Mouse (Mus musculus) intestine, postnatal 0 days (tissue): ENCODE data around the gene Hltf. TPM values are rescaled to one million over a fixed set of nuclear protein-coding genes. Genes with fewer than 3 reads are reported as not detected.
"Not testable (repeated sequence)": the region's sequence is repeated elsewhere in the genome, so short reads cannot be mapped to it uniquely, and the experiment has no call there.

Experiments
- ATAC-seq: fragments of 200-750 bp; cut with Nextera tagmentation; 2 replicates; pipeline ENCODE4 v1.8.0; 2017; ENCODE audit warnings: mild to moderate bottlenecking, moderate TSS enrichment, moderate library complexity
- H3K27ac ChIP-seq: fragments of 300-500 bp; sonication (generic); 2 replicates; pipeline ENCODE4 v1.5.1; 2014; ENCODE audit warnings: mild to moderate bottlenecking, low read depth, low read length, moderate library complexity
- H3K27me3 ChIP-seq: fragments of 300-500 bp; sonication (generic); replicated peaks from 2 replicates; pipeline ENCODE4 v1.6.1; 2014; ENCODE audit warnings: low read length, mixed read lengths; ENCODE audit not compliant: control insufficient read depth, insufficient read depth
- H3K36me3 ChIP-seq: fragments of 300-500 bp; sonication (generic); 2 replicates; pipeline ENCODE4 v1.6.1; 2014; ENCODE audit warnings: mild to moderate bottlenecking, moderate library complexity; ENCODE audit not compliant: control insufficient read depth, insufficient read depth
- H3K4me1 ChIP-seq: fragments of 300-500 bp; sonication (generic); replicated peaks from 2 replicates; pipeline ENCODE4 v1.6.1; 2014; ENCODE audit warnings: antibody characterized with exemption, low read length, mixed read lengths; ENCODE audit not compliant: control insufficient read depth, insufficient read depth
- H3K4me2 ChIP-seq: fragments of 300-500 bp; sonication (generic); replicated peaks from 2 replicates; pipeline ENCODE4 v1.6.1; 2014; ENCODE audit warnings: low read depth, mild to moderate bottlenecking, moderate library complexity
- H3K4me3 ChIP-seq: fragments of 300-500 bp; sonication (generic); 2 replicates; pipeline ENCODE4 v1.5.1; 2014; ENCODE audit warnings: low read depth, low read length
- H3K9ac ChIP-seq: fragments of 300-500 bp; sonication (generic); 2 replicates; pipeline ENCODE4 v1.6.1; 2014; ENCODE audit warnings: mild to moderate bottlenecking, low read depth, low read length
- H3K9me3 ChIP-seq: fragments of 300-500 bp; sonication (generic); 2 replicates; pipeline ENCODE4 v1.6.1; 2016; ENCODE audit warnings: mixed run types; ENCODE audit not compliant: control insufficient read depth
- CTCF ChIP-seq: sonication (generic); IDR thresholded peaks from 2 replicates; pipeline ENCODE4 v1.5.1; 2016; ENCODE audit warnings: low read depth, mild to moderate bottlenecking, control low read depth, antibody characterized with exemption, moderate library complexity
- WGBS: fragments of 180-500 bp; shearing (Covaris S2); extraction: QIAGEN DNeasy Blood & Tissue Kit; methylation state at CpG from one replicate; pipeline ENCODE4 v1.1.7; 2014; 5-methylcytosine and 5-hydroxymethylcytosine counted together
- polyA plus RNA-seq: library from polyadenylated mRNA; unstranded; fragments of >200 nt; fragmentation: Nextera tagmentation; extraction: Ambion mirVana; gene quantifications from 2 replicates; pipeline ENCODE4 v1.2.1, GENCODE M21; 2015

The Hltf gene
- polyA plus RNA-seq, 1 experiment from 2014 or later: 11.1 TPM

DNA sequence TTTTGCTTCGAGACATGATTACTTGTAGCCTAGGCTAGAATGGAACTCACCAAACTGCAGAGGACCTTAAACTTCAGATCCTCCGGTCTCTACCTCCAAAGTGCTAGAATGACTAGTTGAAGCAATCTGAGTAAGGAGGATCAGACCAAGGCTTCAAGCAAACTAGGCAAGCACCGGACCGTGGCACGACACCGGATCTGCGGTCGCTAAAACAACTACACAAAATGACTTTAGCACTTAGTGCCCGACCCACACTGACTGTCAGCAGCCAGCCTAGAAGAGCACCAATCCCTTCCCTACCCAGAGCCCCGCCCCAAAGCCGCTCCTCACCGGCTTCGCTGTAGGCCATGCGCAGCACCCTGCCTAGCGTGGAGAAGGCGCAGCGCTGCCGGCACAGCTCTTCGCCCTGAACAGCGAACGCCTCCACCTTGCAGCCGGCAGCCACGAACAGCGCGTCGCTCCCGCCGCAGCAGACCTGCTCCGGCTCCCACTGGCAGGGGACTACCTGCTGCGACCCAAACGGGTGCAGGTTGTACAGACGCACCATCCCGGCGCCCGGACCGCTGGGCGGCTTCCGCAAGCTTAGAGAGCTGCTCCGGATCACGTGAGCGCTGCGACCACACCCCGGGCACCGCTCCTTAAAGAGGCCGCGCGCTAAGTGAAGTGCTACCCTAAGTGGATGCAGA, 22.7 kb upstream of the Hltf start, which contains the start of gene Hps3:
Gene Hps3, minus strand, starts transcription at position 597 of the 686 bp plus-strand sequence.
- TF ChIP-seq CTCF: peak; percentile 14; the same call in 1 of the 2 replicates
- Histone ChIP-seq H3K27me3 (no peaks in the 10 kb centered on the region), H3K9ac (no peak within 1 kb of the TSS; the same call in 1 of the 2 replicates), H3K36me3 (no peaks in the 10 kb centered on the region), H3K27ac (peak within 1 kb of the TSS; percentile 68), H3K9me3 (no peaks in the 10 kb centered on the region), H3K4me1 (no peaks in the 10 kb centered on the region), H3K4me3 (peak within 1 kb of the TSS; percentile 68), H3K4me2 (peak within 1 kb of the TSS; percentile 77)
- WGBS: under 1% methylated on average over 47 of the region's 47 CpGs
- ATAC-seq: peak; percentile 99

DNA sequence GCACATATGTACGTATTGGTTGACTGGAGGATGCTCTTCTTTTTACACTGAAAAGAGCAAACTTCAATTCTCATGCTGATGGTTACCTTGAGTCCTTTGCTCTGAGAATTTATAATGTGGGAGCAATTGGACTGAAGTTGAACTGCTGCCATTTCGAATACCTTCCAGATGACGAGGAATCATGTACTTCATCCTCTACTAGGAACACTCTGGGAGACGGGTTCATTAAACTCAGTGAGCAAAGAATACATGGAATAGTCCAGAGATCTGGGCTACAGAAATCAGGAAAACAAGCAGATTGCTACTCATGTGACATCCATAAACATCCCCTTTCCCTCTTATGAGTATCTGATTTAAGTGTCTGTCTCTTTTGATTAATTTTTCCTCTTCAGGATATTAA, 21.5 kb upstream of the Hltf start:
- Histone ChIP-seq H3K4me1 (no peaks in the 10 kb centered on the region), H3K4me3 (no peak overlapping the region), H3K9ac (no peak overlapping the region), H3K4me2 (no peak overlapping the region), H3K27ac (no peak overlapping the region), H3K27me3 (no peaks in the 10 kb centered on the region), H3K36me3 (no peaks in the 10 kb centered on the region), H3K9me3 (no peaks in the 10 kb centered on the region)
- WGBS: 81% methylated on average over 4 of the region's 4 CpGs
- no peak for ATAC-seq
- no peak for TF ChIP-seq CTCF

DNA sequence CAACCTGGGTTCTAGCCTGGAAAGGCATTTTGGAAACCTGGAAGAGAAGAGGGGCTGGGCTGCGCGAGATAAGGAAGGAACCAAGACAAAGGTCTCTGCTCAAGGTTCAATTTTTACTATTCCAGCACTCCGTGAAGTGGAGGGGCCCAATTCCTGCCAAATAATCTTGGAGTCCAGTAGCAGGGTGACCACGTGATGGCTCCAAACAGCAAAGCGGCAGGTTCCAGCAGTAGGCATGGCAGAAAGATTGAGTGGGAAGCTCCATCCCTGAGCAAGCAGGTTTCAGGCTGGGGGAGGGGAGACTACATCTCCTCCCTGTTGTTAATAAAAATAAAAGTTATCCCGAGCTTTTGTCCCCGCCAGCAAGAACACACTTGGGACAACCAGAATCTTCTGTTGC, 16.1 kb upstream of the Hltf start:
- WGBS: 92% methylated on average over 7 of the region's 7 CpGs
- H3K9ac ChIP-seq, H3K27ac ChIP-seq, H3K4me2 ChIP-seq, H3K36me3 ChIP-seq, H3K27me3 ChIP-seq, H3K4me1 ChIP-seq, ATAC-seq, H3K4me3 ChIP-seq, H3K9me3 ChIP-seq: not testable (repeated sequence)

DNA sequence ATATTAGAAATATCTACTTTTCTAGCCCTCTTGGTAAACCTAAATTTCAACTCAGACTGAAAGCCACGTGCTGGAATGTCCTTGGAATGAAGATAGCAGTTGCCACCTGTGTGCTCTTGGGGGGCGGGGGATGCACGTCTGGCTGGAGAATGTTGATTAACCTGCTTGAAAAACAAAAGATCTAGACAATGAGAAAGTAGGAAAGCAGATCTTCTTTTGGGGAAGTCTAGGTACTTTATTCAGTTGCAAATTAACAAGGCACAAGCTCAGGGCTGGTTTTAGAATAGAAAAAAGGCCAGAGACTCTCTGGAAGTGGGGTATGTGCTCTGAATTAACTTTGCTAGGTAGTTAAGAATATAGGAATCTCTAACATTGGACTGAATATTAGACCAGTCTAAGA, 12.9 kb upstream of the Hltf start:
- ATAC-seq, H3K27ac ChIP-seq, H3K4me2 ChIP-seq, H3K36me3 ChIP-seq, H3K9ac ChIP-seq, H3K9me3 ChIP-seq, H3K4me1 ChIP-seq, H3K27me3 ChIP-seq, H3K4me3 ChIP-seq: not testable (repeated sequence)
- 48% methylated on average over 3 of the region's 3 CpGs for WGBS

DNA sequence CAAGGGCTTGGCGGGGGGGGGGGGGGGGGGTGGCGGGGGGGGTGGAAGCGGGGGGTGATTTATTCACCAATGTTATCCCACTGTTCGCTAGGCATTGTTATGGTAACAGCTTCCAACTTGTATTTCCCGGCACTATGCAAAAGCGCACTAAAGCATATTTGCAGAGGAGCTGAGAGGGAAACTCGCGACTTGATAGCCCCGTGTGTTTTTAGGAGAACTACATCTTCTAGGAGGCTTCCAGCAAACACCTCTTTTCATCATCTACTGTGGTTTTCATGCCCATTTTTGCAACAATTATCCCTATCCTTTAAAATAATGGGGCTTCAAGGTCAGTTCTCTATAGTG, 558 bp downstream of the Hltf start:
- no peak for TF ChIP-seq CTCF
- peak overlapping the region; percentile 76 for H3K4me2 ChIP-seq
- peaks cover 7% of the 10 kb centered on the region; the same call in 1 of the 2 replicates for H3K36me3 ChIP-seq
- H3K27ac ChIP-seq: peak overlapping the region; percentile 77; the same call in 1 of the 2 replicates
- H3K9ac ChIP-seq: peak overlapping the region; percentile 78; the same call in 1 of the 2 replicates
- H3K4me1 ChIP-seq: no peaks in the 10 kb centered on the region
- H3K27me3 ChIP-seq: no peaks in the 10 kb centered on the region
- H3K9me3 ChIP-seq: no peaks in the 10 kb centered on the region
- WGBS: 0% methylated on average over 6 of the region's 9 CpGs
- ATAC-seq: no peak
- H3K4me3 ChIP-seq: peak overlapping the region; percentile 81

DNA sequence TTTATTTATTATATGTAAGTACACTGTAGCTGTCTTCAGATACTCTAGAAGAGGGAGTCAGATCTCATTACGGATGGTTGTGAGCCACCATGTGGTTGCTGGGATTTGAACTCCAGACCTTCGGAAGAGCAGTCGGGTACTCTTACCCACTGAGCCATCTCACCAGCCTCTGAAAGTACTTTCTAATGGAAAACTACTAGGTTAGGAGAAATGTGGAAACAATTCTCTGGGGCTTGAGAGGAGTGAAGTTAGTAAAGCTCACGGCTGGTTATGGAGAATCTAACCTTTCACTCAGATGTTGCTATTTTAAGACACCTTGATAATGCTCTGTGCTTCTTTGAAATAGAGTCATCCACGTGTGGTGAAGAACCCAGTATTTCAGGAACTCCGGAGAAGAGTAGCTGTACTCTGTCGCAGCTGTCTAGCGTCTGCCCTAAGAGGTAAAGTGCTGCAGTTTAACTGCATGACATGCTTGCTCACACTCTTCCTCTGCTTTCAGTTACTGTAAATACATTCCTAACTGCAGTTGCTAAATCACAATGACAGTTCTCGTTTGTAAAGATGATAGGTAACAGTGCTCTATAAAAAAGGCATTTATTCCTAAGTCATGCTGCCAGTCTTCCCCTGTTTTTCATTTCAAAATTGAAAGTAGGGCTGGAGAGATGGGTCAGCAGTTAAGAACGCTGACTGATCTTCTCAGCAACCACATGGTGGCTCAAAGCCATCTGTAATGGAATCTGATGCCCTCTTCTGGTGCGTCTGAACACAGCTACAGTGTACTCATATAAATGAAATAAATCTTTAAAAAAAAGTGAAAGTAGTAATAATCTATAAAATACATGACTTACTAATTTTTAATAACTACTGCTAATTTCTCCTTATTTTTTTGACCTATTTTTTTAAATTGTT, 18.8 kb downstream of the Hltf start:
- H3K36me3 ChIP-seq: peaks cover 33% of the 10 kb centered on the region
- H3K27me3 ChIP-seq: no peaks in the 10 kb centered on the region
- no peak overlapping the region for H3K9ac ChIP-seq
- no peak for ATAC-seq
- no peak overlapping the region for H3K4me3 ChIP-seq
- no peak overlapping the region for H3K4me2 ChIP-seq
- TF ChIP-seq CTCF: peak; percentile 70
- H3K4me1 ChIP-seq: no peaks in the 10 kb centered on the region
- WGBS: 82% methylated on average over 11 of the region's 11 CpGs
- no peak overlapping the region for H3K27ac ChIP-seq
- H3K9me3 ChIP-seq: no peaks in the 10 kb centered on the region
